Mouse (Mus musculus) CH12.LX (cell line): ENCODE measurements around the gene Shisa3. TPM values are rescaled to one million over a fixed set of nuclear protein-coding genes. Genes with fewer than 3 reads are reported as not detected.

Source experiments
- DNase-seq: peaks from one replicate; pipeline ENCODE4 v3.0.0-alpha.2; 2013; ENCODE audit errors: extremely low read depth
- H3K27ac ChIP-seq: 2 replicates; pipeline ENCODE4 v1.5.1; 2012; ENCODE audit warnings: low read depth, mild to moderate bottlenecking, control low read depth, moderate library complexity; ENCODE audit not compliant: insufficient read depth
- H3K27me3 ChIP-seq: replicated peaks from 2 replicates; pipeline ENCODE3; 2012; ENCODE audit warnings: inconsistent platforms
- H3K36me3 ChIP-seq, 2 experiments: replicated peaks in 1 of 2; 2 replicates each; pipeline versions ENCODE3 to v1.6.1; 2012; ENCODE audit warnings: inconsistent platforms in 1 of 2, low read length in 1 of 2, mild to moderate bottlenecking in 1 of 2, mixed read lengths in 1 of 2, moderate library complexity in 1 of 2; ENCODE audit not compliant: control insufficient read depth in 1 of 2, insufficient read depth in 1 of 2
- H3K4me1 ChIP-seq, 2 experiments: 2 replicates each; pipeline ENCODE4 v1.6.1; 2012; ENCODE audit warnings: inconsistent platforms in 1 of 2, moderate library complexity in 1 of 2; ENCODE audit not compliant: insufficient read depth in 2 of 2, control insufficient read depth in 1 of 2
- H3K4me2 ChIP-seq: 2 replicates; pipeline ENCODE4 v1.6.1; 2012; ENCODE audit warnings: low read depth, mild to moderate bottlenecking, control low read depth; ENCODE audit not compliant: poor library complexity, insufficient read depth, severe bottlenecking
- H3K4me3 ChIP-seq, 3 experiments: fragments of 150-350 bp in 1 of 3; sonication (generic) in 1 of 3; replicated peaks in 1 of 3; 2 replicates each; pipeline versions ENCODE3 to v1.5.1; 2011 to 2012; ENCODE audit warnings: low read depth in 2 of 3, low read length in 2 of 3, mild to moderate bottlenecking in 2 of 3, moderate library complexity in 2 of 3, control low read depth in 1 of 3, improper control_type of control experiment in 1 of 3, inconsistent platforms in 1 of 3, mixed read lengths in 1 of 3; ENCODE audit not compliant: poor library complexity in 1 of 3
- H3K79me2 ChIP-seq: replicated peaks from 2 replicates; pipeline ENCODE4 v1.6.1; 2012; ENCODE audit warnings: mild to moderate bottlenecking, moderate library complexity; ENCODE audit not compliant: control insufficient read depth, poor library complexity, insufficient read depth, severe bottlenecking; ENCODE audit errors: extremely low read depth
- H3K9ac ChIP-seq: 2 replicates; pipeline ENCODE4 v1.6.1; 2012; ENCODE audit warnings: low read depth, mild to moderate bottlenecking, control low read depth, moderate library complexity; ENCODE audit not compliant: insufficient read depth
- H3K9me3 ChIP-seq: replicated peaks from 2 replicates; pipeline ENCODE3; 2012; ENCODE audit warnings: low read length, inconsistent platforms, mixed read lengths
- CHD1 ChIP-seq: IDR thresholded peaks from 2 replicates; pipeline ENCODE4 v1.6.1; 2012; ENCODE audit warnings: low read depth, low read length, improper control_type of control experiment, inconsistent platforms
- E2F4 ChIP-seq: IDR thresholded peaks from 2 replicates; pipeline ENCODE4 v1.6.1; 2011; ENCODE audit warnings: low read depth, low read length, improper control_type of control experiment; ENCODE audit not compliant: insufficient replicate concordance
- EP300 ChIP-seq: IDR thresholded peaks from 2 replicates; pipeline ENCODE4 v1.6.1; 2011; ENCODE audit warnings: low read length, improper control_type of control experiment
- GABPA ChIP-seq: IDR thresholded peaks from 2 replicates; pipeline ENCODE4 v1.6.1; 2012; ENCODE audit warnings: low read depth, low read length, improper control_type of control experiment, inconsistent platforms; ENCODE audit not compliant: insufficient replicate concordance
- IRF4 ChIP-seq: IDR thresholded peaks from 2 replicates; pipeline ENCODE4 v1.6.1; 2014; ENCODE audit warnings: low read depth, mild to moderate bottlenecking, inconsistent platforms, low read length, improper control_type of control experiment
- JUND ChIP-seq: conservative IDR thresholded peaks from 2 replicates; pipeline ENCODE4 v1.6.1; 2011; ENCODE audit warnings: low read depth, low read length, improper control_type of control experiment
- KAT2A ChIP-seq: IDR thresholded peaks from 2 replicates; pipeline ENCODE4 v1.6.1; 2012; ENCODE audit warnings: low read length, improper control_type of control experiment, inconsistent platforms; ENCODE audit not compliant: insufficient replicate concordance
- MAZ ChIP-seq: IDR thresholded peaks from 2 replicates; pipeline ENCODE4 v1.6.1; 2012; ENCODE audit warnings: low read depth, mild to moderate bottlenecking, inconsistent platforms, low read length, improper control_type of control experiment, moderate library complexity
- MEF2A ChIP-seq: IDR thresholded peaks from 2 replicates; pipeline ENCODE4 v1.6.1; 2014; ENCODE audit warnings: low read depth, mild to moderate bottlenecking, inconsistent platforms, low read length, improper control_type of control experiment, borderline replicate concordance
- NRF1 ChIP-seq: IDR thresholded peaks from 2 replicates; pipeline ENCODE4 v1.6.1; 2014; ENCODE audit warnings: low read depth, mild to moderate bottlenecking, inconsistent platforms, low read length, improper control_type of control experiment, moderate library complexity
- PAX5 ChIP-seq: IDR thresholded peaks from 2 replicates; pipeline ENCODE4 v1.6.1; 2012; ENCODE audit warnings: low read length, inconsistent platforms, mixed read lengths
- POLR2AphosphoS2 ChIP-seq: IDR thresholded peaks from 2 replicates; pipeline ENCODE4 v1.6.1; 2011; ENCODE audit warnings: low read depth, low read length, improper control_type of control experiment
- SIN3A ChIP-seq: IDR thresholded peaks from 2 replicates; pipeline ENCODE4 v1.6.1; 2012; ENCODE audit warnings: low read length, improper control_type of control experiment, inconsistent platforms
- TCF12 ChIP-seq: IDR thresholded peaks from 2 replicates; pipeline ENCODE4 v1.6.1; 2014; ENCODE audit warnings: low read depth, mild to moderate bottlenecking, inconsistent platforms, low read length, improper control_type of control experiment
- USF1 ChIP-seq: IDR thresholded peaks from 2 replicates; pipeline ENCODE4 v1.6.1; 2014; ENCODE audit warnings: low read depth, mild to moderate bottlenecking, inconsistent platforms, low read length, improper control_type of control experiment
- ZC3H11A ChIP-seq: IDR thresholded peaks from 2 replicates; pipeline ENCODE4 v1.6.1; 2012; ENCODE audit warnings: low read depth, mild to moderate bottlenecking, inconsistent platforms, low read length, improper control_type of control experiment
- ZNF384 ChIP-seq: IDR thresholded peaks from 2 replicates; pipeline ENCODE4 v1.6.1; 2012; ENCODE audit warnings: low read depth, low read length, improper control_type of control experiment, inconsistent platforms
- dilution Hi-C: fragments of 300-500 bp; cut with MboI; formaldehyde crosslinking; loops from 2 replicates; pipeline ENCODE4 v1.14.3; 2020; ENCODE audit warnings: low sequenced_read_pairs; ENCODE audit not compliant: extremely low pct_unique_long_range_greater_than_20kb, extremely low pct_ligation_motif_present
- in situ Hi-C: fragments of 300-500 bp; cut with MboI; formaldehyde crosslinking; loops from 3 replicates; pipeline ENCODE4 v1.14.3; 2019; ENCODE audit warnings: low sequenced_read_pairs, low pct_ligation_motif_present, low pct_unique_long_range_greater_than_20kb, mixed read lengths
- polyA plus RNA-seq: library from polyadenylated mRNA; unstranded; fragments of >175 nt; gene quantifications from 2 replicates; pipeline ENCODE4 v1.2.1, GENCODE M21; 2012; ENCODE audit warnings: low read depth; ENCODE audit not compliant: insufficient read length
- total RNA-seq, 2 experiments: library from RNA; depleted of rRNA; stranded (reverse); fragments of 300-350 nt in 1 of 2; fragments of >200 nt in 1 of 2; gene quantifications; 2 replicates each; pipeline ENCODE4 v1.2.3; 2012 to 2014

Shisa3 gene
- total and polyA plus RNA-seq, 3 experiments, result not detected

DNA sequence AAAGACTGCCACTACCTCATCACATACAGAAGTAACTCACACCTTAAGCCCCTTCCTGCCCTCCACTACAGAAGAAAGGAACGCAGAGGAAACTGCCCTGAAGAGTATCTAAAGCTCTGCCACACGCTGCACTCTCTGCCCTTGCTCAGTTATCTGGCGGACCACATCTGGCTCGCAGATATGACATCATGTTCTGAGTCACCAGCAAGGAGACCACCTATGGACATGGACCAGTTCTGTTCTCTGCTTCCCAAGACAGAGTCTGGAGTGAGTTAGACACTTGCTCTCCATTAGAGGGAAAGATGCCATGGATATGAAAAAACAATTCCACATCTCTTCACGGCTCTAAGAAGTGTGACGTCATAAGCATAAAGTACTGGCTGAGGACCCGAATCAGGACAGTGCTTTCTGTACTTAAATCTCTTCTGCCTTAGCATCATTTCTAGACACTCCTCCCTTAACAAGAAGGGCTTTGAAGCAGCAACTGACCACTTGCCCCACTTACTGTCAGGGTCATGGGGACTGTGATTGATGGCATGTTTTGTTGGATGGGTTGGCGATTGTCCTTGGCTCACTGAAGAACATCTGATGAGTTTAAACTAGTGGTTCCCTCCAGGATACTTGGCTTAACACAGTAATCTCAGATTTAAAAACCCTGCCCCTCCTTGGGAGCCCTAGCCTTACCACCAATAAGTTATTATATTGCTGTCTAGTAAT is 33.1 kb downstream of the Shisa3 start:
- Histone ChIP-seq H3K27ac (no peak overlapping the region), H3K9me3 (no peaks in the 10 kb centered on the region), H3K27me3 (no peaks in the 10 kb centered on the region), H3K36me3 (peaks cover 2 to 22% of the 10 kb centered on the region in 2 experiments), H3K4me2 (no peak overlapping the region), H3K4me1 (peaks cover 0 to 6% of the 10 kb centered on the region in 2 experiments; a peak in 1 of 4 replicates)
- dilution Hi-C loops, result no loop called here
- in situ Hi-C loops, result no loop called here
- no peak for TF ChIP-seq TCF12
- TF ChIP-seq USF1, result no peak
- no peak for TF ChIP-seq ZNF384
- no peak for TF ChIP-seq KAT2A
- TF ChIP-seq MEF2A, result no peak
- TF ChIP-seq IRF4, result no peak
- TF ChIP-seq MAZ, result no peak
- no peak for TF ChIP-seq POLR2AphosphoS2
- no peak for TF ChIP-seq EP300
- TF ChIP-seq, all 38 proteins: peak for 0
- Histone ChIP-seq H3K79me2 (no peaks in the 10 kb centered on the region), H3K9ac (no peak overlapping the region), H3K4me3 (no peak overlapping the region)
- DNase-seq, result no peak

DNA sequence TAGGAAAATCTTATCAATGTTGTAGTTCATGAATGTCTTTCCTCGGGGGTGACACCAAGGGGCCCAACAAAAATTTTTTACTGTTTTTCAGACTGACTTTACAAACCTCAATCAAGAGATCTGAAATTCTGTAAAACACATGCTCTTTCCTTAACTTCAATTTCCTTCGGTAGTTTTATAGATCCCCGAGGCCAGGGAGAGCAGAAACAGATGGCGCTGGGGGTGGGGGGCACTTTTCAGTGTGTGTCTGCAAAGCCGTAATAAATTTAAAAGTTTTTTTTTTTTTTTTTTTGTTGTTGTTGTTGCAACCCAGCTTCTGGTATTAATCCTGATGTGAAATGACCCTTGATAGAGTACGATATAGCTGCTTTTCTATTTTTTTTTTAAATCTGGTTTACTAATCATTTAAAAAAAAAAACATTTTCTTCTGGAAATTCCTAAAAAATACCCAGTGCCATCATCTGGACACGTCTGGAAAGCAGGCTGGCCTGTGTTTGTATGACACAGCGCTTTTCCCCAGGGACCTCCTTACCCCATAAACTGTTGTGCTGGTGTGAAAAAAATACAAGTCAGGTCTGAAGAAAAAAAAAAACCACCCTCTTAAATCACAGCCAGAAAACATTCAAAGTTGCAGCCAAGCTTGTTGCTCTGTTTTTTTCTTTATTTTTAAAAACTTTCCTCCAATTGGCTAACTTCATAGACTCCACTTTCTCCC is 33.9 kb downstream of the Shisa3 start:
- Histone ChIP-seq H3K4me3 (no peak overlapping the region), H3K36me3 (peaks cover 4 to 25% of the 10 kb centered on the region in 2 experiments), H3K79me2 (no peaks in the 10 kb centered on the region), H3K27ac (no peak overlapping the region), H3K4me1 (peaks cover 0 to 6% of the 10 kb centered on the region in 2 experiments; a peak in 1 of 4 replicates), H3K4me2 (no peak overlapping the region), H3K9ac (no peak overlapping the region), H3K27me3 (no peaks in the 10 kb centered on the region), H3K9me3 (no peaks in the 10 kb centered on the region)
- in situ Hi-C loops (no loop called here), dilution Hi-C loops (no loop called here)
- no peak for TF ChIP-seq CHD1
- no peak for TF ChIP-seq E2F4
- no peak for TF ChIP-seq PAX5
- no peak for TF ChIP-seq GABPA
- TF ChIP-seq EP300, result no peak
- no peak for TF ChIP-seq NRF1
- TF ChIP-seq ZC3H11A, result no peak
- no peak for TF ChIP-seq JUND
- no peak for TF ChIP-seq SIN3A
- DNase-seq, result no peak
